8 mouse cellular contexts compared by ENCODE assay signal in the genomic region with DNA sequence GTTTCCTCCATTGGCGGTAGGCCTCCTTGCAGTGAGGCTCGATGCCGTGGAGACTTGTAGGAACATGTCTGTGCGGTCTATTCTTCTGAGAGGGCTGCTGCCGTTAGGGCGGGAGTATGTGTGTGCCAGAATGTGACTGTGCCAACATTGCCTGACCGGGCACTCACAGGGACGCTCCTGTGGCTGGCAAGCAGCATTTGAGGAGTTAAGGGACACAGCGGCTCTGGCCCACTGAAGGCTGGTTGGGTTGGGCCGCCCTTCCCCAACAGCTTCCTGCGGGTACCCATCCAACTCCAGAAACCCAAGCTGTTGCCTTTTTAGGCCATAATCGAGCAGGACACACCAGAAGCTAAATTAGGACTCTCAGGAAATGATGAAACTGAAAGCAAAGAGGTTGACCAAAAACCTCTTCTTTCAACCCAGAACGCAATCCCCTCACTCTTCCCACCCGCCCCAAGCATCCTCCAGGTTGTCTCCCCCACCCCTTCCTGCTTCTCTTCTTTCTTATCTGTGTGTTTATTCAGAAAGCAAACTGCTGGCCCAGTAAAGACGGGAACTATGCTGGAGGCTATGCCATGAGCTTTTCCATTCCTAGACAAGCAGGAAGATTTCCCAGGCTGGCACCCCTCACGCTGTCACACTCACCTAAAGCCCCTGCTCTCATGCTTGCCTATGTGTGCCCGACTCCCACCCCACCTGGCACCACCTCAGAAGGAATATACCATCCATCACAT. TPM values are rescaled to one million over a fixed set of nuclear protein-coding genes. Genes with fewer than 3 reads are reported as not detected.
A peak's percentile ranks its signal among the peaks of the same experiment; 100 is the strongest.
DNase-seq lines count a peak whose midpoint lies in the region; ATAC-seq and TF ChIP-seq lines count a peak whose summit lies in the region.

No protein-coding gene starts in this region.

- WGBS in hindbrain, embryonic 10.5 days: 82% methylated on average over 17 of the region's 17 CpGs
- WGBS in hindbrain, embryonic 14.5 days: 69% methylated on average over 17 of the region's 17 CpGs
- 83% methylated on average over 17 of the region's 17 CpGs for WGBS in forebrain, embryonic 12.5 days

- DNase-seq in hindbrain, embryonic 10.5 days (ENCODE audit: low spot score): no peak
- no peak for DNase-seq in hindbrain, embryonic 14.5 days (ENCODE audit: low spot score)
- no peak for DNase-seq in ES-E14 (ENCODE audit: low read depth, low spot score)
- peak; percentile 75 for DNase-seq in lung, postnatal 10 days
- DNase-seq in retina, postnatal 1 day: no peak
- DNase-seq in frontal cortex, postnatal 36 days (ENCODE audit: low spot score in 2 of 2): no peak

- peaks cover 72% of the 10 kb centered on the region for H3K4me1 ChIP-seq in hindbrain, embryonic 10.5 days (replicated peaks)
- 0 out of 2 replicates have a peak, but pooled peaks cover 8% of the 10 kb centered on the region for H3K4me1 ChIP-seq in hindbrain, embryonic 14.5 days (replicated peaks; ENCODE audit: control insufficient read depth, insufficient read depth, low read length)
- H3K4me1 ChIP-seq in ES-E14 (ENCODE audit: control insufficient read depth in 2 of 2, insufficient read depth in 2 of 2, low read length in 2 of 2, poor library complexity in 1 of 2): peaks cover 21 to 42% of the 10 kb centered on the region in 2 experiments
- H3K4me1 ChIP-seq in forebrain, embryonic 12.5 days: peaks cover 33% of the 10 kb centered on the region

- H3K4me2 ChIP-seq in hindbrain, embryonic 14.5 days (replicated peaks): no peak overlapping the region
- no peak overlapping the region for H3K4me2 ChIP-seq in forebrain, embryonic 12.5 days

- H3K36me3 ChIP-seq in hindbrain, embryonic 10.5 days: peaks cover 21% of the 10 kb centered on the region
- peaks cover 13% of the 10 kb centered on the region; the same call in 1 of the 2 replicates for H3K36me3 ChIP-seq in hindbrain, embryonic 14.5 days (replicated peaks; ENCODE audit: control insufficient read depth, insufficient read depth)
- H3K36me3 ChIP-seq in ES-E14 (ENCODE audit: control insufficient read depth, insufficient read depth, low read length, poor library complexity, severe bottlenecking): peaks cover 21% of the 10 kb centered on the region
- peaks cover 9% of the 10 kb centered on the region for H3K36me3 ChIP-seq in forebrain, embryonic 12.5 days (replicated peaks)

- no peak overlapping the region for H3K4me3 ChIP-seq in hindbrain, embryonic 10.5 days
- H3K4me3 ChIP-seq in hindbrain, embryonic 14.5 days (replicated peaks; ENCODE audit: low read length): no peak overlapping the region
- peak overlapping the region; percentile 1 to 23; a peak in 3 of 4 replicates for H3K4me3 ChIP-seq in ES-E14 (ENCODE audit: insufficient read depth in 1 of 2, low read depth in 1 of 2, low read length in 2 of 2, poor library complexity in 1 of 2, severe bottlenecking in 1 of 2)
- no peak overlapping the region for H3K4me3 ChIP-seq in forebrain, embryonic 12.5 days (replicated peaks)

- no peak for ATAC-seq in hindbrain, embryonic 14.5 days (ENCODE audit: low FRiP score)
- ATAC-seq in forebrain, embryonic 12.5 days (ENCODE audit: low FRiP score): no peak
- ATAC-seq in inflammation-experienced regulatory T-cells, adult 6 months: peak; percentile 7

- in situ Hi-C loops in ES-E14 (cut with MboI; ENCODE audit: low sequenced_read_pairs in 2 of 2, unreplicated experiment in 2 of 2): no loop called here

- no peak overlapping the region for H3K9ac ChIP-seq in hindbrain, embryonic 14.5 days
- peak overlapping the region; percentile 43 for H3K9ac ChIP-seq in ES-E14 (ENCODE audit: insufficient read depth, low read depth, low read length, poor library complexity, severe bottlenecking)
- no peak overlapping the region for H3K9ac ChIP-seq in forebrain, embryonic 12.5 days

- peak overlapping the region; percentile 57 for H3K27ac ChIP-seq in hindbrain, embryonic 10.5 days
- H3K27ac ChIP-seq in hindbrain, embryonic 14.5 days: no peak overlapping the region
- H3K27ac ChIP-seq in ES-E14 (ENCODE audit: insufficient read depth, low read depth, low read length, poor library complexity, severe bottlenecking): peak overlapping the region; percentile 67
- H3K27ac ChIP-seq in forebrain, embryonic 12.5 days: 0 out of 2 replicates have a peak overlapping the region, but pooled peaks have one; percentile 4

- no peaks in the 10 kb centered on the region for H3K9me3 ChIP-seq in hindbrain, embryonic 10.5 days
- H3K9me3 ChIP-seq in hindbrain, embryonic 14.5 days (ENCODE audit: control insufficient read depth, low read length): no peaks in the 10 kb centered on the region
- H3K9me3 ChIP-seq in ES-E14 (ENCODE audit: control insufficient read depth, insufficient read depth, low read depth, low read length): no peaks in the 10 kb centered on the region
- no peaks in the 10 kb centered on the region for H3K9me3 ChIP-seq in forebrain, embryonic 12.5 days

- no peaks in the 10 kb centered on the region for H3K27me3 ChIP-seq in hindbrain, embryonic 10.5 days (ENCODE audit: insufficient read depth, poor library complexity, severe bottlenecking)
- no peaks in the 10 kb centered on the region for H3K27me3 ChIP-seq in hindbrain, embryonic 14.5 days (ENCODE audit: control insufficient read depth, insufficient read depth, low read length)
- H3K27me3 ChIP-seq in forebrain, embryonic 12.5 days: no peaks in the 10 kb centered on the region

TF ChIP-seq in ES-E14, 5 proteins besides CTCF, POLR2A, EP300 and RAD21:
- TF ChIP-seq MAFK (IDR thresholded peaks at IDR 0.05; ENCODE audit: insufficient read depth, low read depth, low read length): no peak
- TF ChIP-seq CHD2 (IDR thresholded peaks at IDR 0.05; ENCODE audit: low read depth, low read length): no peak
- TF ChIP-seq ZC3H11A (IDR thresholded peaks at IDR 0.05; ENCODE audit: borderline replicate concordance, low read depth, low read length): no peak
- TF ChIP-seq HCFC1 (IDR thresholded peaks at IDR 0.05; ENCODE audit: borderline replicate concordance, insufficient read depth, low read length): no peak
- no peak for TF ChIP-seq ZNF384 (IDR thresholded peaks at IDR 0.05; ENCODE audit: low read depth, low read length)
TF ChIP-seq in ES-E14: peak in this region for 0.

RNA-seq across cellular contexts. Expression of a gene that starts 25.9 kb away (rescaled TPM):
- polyA plus RNA-seq in hindbrain, embryonic 10.5 days (2016; fragmentation: Nextera tagmentation; extraction: Ambion mirVana): 32.7 and 38.4 TPM in 2 replicates
- 14.4 and 14.6 TPM in 2 replicates for polyA plus RNA-seq in hindbrain, embryonic 14.5 days (2014; fragmentation: Nextera tagmentation; extraction: Ambion mirVana)
- total RNA-seq in ES-E14 (2012; rRNA removed): 146 and 152 TPM in 2 replicates
- 24.6 and 27.6 TPM in 2 replicates for polyA plus RNA-seq in forebrain, embryonic 12.5 days (2016; fragmentation: Nextera tagmentation; extraction: Ambion mirVana)
- polyA plus RNA-seq in inflammation-experienced regulatory T-cells, adult 6 months (2017; shearing (Covaris generic)): 100 to 1,000 TPM; 218 to 293 (median 259) TPM

RNA-seq across cellular contexts. Expression of a gene that starts 59.2 kb away (rescaled TPM):
- polyA plus RNA-seq in hindbrain, embryonic 10.5 days (2016; fragmentation: Nextera tagmentation; extraction: Ambion mirVana): 0.14 and 0.20 TPM in 2 replicates
- not detected in 2 replicates for polyA plus RNA-seq in hindbrain, embryonic 14.5 days (2014; fragmentation: Nextera tagmentation; extraction: Ambion mirVana)
- total RNA-seq in ES-E14 (2012; rRNA removed): 1.8 and 3.1 TPM in 2 replicates
- polyA plus RNA-seq in forebrain, embryonic 12.5 days (2016; fragmentation: Nextera tagmentation; extraction: Ambion mirVana): 0.24 and 0.46 TPM in 2 replicates
- 1 to 10 TPM in 1 of 3 experiments, not detected in 2; 1.2 TPM for polyA plus RNA-seq in inflammation-experienced regulatory T-cells, adult 6 months (2017; shearing (Covaris generic))

Comparison
In these comparisons a context has a peak if more than half of its experiments do, and no peak if none do; other contexts are left out.
1. H3K4me3 ChIP-seq: peak in ES-E14 (2 of 2); none in hindbrain, embryonic 10.5 days (single experiment), hindbrain, embryonic 14.5 days (single experiment) and forebrain, embryonic 12.5 days (single experiment).